21 mouse cellular contexts compared by ENCODE assay signal in genomic region chr6:93457613-93458012, GRCm38 (mm10).
"Had no signal": no experiment of that assay in that cellular context is flagged by ENCODE, and none has a peak within 500 bp of the region (broad histone marks: within the 10 kb centered on the region; RNA-seq: fewer than 3 reads in every experiment).

No protein-coding gene starts in this region.

- H3K4me2 ChIP-seq: limb, embryonic 15.5 days; liver, embryonic 11.5 days; lung, embryonic 14.5 days; neural tube, embryonic 12.5 days; neural tube, embryonic 15.5 days had no signal

- DNase-seq: kidney, adult 2 months; kidney, postnatal 25 days; layer of hippocampus, adult 9-11 months; liver, postnatal 0 days; lung, embryonic 14.5 days; right cerebral cortex, adult 18-20 months; right cerebral cortex, postnatal 14 days; right cerebral cortex, postnatal 4 days; thymus, adult 2 months; thymus, postnatal 14 days; thymus, postnatal 4 days had no signal

- H3K4me3 ChIP-seq: layer of hippocampus, adult 2 months; limb, embryonic 15.5 days; megakaryocyte, embryonic 14.5 days; neural tube, embryonic 12.5 days; neural tube, embryonic 15.5 days had no signal

- ATAC-seq: liver, postnatal 0 days; lung, postnatal 0 days had no signal

- H3K36me3 ChIP-seq: limb, embryonic 15.5 days; neural tube, embryonic 12.5 days; neural tube, embryonic 15.5 days had no signal

- H3K4me1 ChIP-seq: limb, embryonic 15.5 days; megakaryocyte, embryonic 14.5 days; neural tube, embryonic 12.5 days had no signal

- H3K27me3 ChIP-seq: limb, embryonic 15.5 days; megakaryocyte, embryonic 14.5 days; neural tube, embryonic 12.5 days; neural tube, embryonic 15.5 days had no signal

- H3K27ac ChIP-seq: kidney, postnatal 0 days; layer of hippocampus, adult 2 months; limb, embryonic 15.5 days; liver, embryonic 14.5 days; neural tube, embryonic 12.5 days; neural tube, embryonic 15.5 days; stomach, postnatal 0 days had no signal

- H3K9ac ChIP-seq: limb, embryonic 15.5 days; liver, embryonic 14.5 days; liver, postnatal 0 days; lung, embryonic 14.5 days; neural tube, embryonic 12.5 days; neural tube, embryonic 15.5 days had no signal

- H3K9me3 ChIP-seq: limb, embryonic 15.5 days; neural tube, embryonic 12.5 days; neural tube, embryonic 15.5 days had no signal
